Mouse (Mus musculus) hindbrain, embryonic 11.5 days (tissue): Measurements from ENCODE around the gene Prdm12. TPM values are rescaled to one million over a fixed set of nuclear protein-coding genes. Genes with fewer than 3 reads are reported as not detected.

Experiments
- ATAC-seq: fragments of 200-750 bp; cut with Nextera tagmentation; 2 replicates; pipeline ENCODE4 v1.8.0; 2017; ENCODE audit warnings: mild to moderate bottlenecking, moderate TSS enrichment, moderate library complexity; ENCODE audit not compliant: low FRiP score
- DNase-seq: peaks from one replicate; pipeline ENCODE4 v3.0.0-alpha.2; 2015; ENCODE audit warnings: low spot score
- H3K27ac ChIP-seq: fragments of 300-500 bp; sonication (generic); 2 replicates; pipeline ENCODE4 v1.5.1; 2014; ENCODE audit warnings: mild to moderate bottlenecking, low read depth, low read length
- H3K27me3 ChIP-seq: fragments of 300-500 bp; sonication (generic); 2 replicates; pipeline ENCODE4 v1.6.1; 2014; ENCODE audit warnings: mild to moderate bottlenecking, low read length, moderate library complexity, mixed read lengths; ENCODE audit not compliant: control insufficient read depth, insufficient read depth
- H3K36me3 ChIP-seq: fragments of 300-500 bp; sonication (generic); 2 replicates; pipeline ENCODE4 v1.6.1; 2014; ENCODE audit warnings: mild to moderate bottlenecking, low read length, moderate library complexity, mixed read lengths; ENCODE audit not compliant: control insufficient read depth, insufficient read depth
- H3K4me1 ChIP-seq: fragments of 300-500 bp; sonication (generic); replicated peaks from 2 replicates; pipeline ENCODE4 v1.6.1; 2014; ENCODE audit warnings: low read length, mixed read lengths; ENCODE audit not compliant: control insufficient read depth, insufficient read depth
- H3K4me2 ChIP-seq: fragments of 300-500 bp; sonication (generic); replicated peaks from 2 replicates; pipeline ENCODE4 v1.6.1; 2014; ENCODE audit warnings: mild to moderate bottlenecking, low read depth, low read length
- H3K4me3 ChIP-seq: fragments of 300-500 bp; sonication (generic); 2 replicates; pipeline ENCODE4 v1.5.1; 2014; ENCODE audit warnings: low read depth, low read length
- H3K9ac ChIP-seq: fragments of 300-500 bp; sonication (generic); 2 replicates; pipeline ENCODE4 v1.6.1; 2014; ENCODE audit warnings: low read depth, low read length
- H3K9me3 ChIP-seq: fragments of 300-500 bp; sonication (generic); 2 replicates; pipeline ENCODE4 v1.6.1; 2016; ENCODE audit warnings: low read length; ENCODE audit not compliant: control insufficient read depth
- WGBS: fragments of 180-500 bp; shearing (Covaris S2); extraction: QIAGEN DNeasy Blood & Tissue Kit; methylation state at CpG from one replicate; pipeline ENCODE4 v1.1.7; 2014; 5-methylcytosine and 5-hydroxymethylcytosine counted together
- polyA plus RNA-seq: library from polyadenylated mRNA; unstranded; fragments of >200 nt; fragmentation: Nextera tagmentation; extraction: Ambion mirVana; gene quantifications from 2 replicates; pipeline ENCODE4 v1.2.1, GENCODE M21; 2014

Prdm12 gene
- polyA plus RNA-seq, 1 experiment from 2014 or later = 4.0 TPM

DNA sequence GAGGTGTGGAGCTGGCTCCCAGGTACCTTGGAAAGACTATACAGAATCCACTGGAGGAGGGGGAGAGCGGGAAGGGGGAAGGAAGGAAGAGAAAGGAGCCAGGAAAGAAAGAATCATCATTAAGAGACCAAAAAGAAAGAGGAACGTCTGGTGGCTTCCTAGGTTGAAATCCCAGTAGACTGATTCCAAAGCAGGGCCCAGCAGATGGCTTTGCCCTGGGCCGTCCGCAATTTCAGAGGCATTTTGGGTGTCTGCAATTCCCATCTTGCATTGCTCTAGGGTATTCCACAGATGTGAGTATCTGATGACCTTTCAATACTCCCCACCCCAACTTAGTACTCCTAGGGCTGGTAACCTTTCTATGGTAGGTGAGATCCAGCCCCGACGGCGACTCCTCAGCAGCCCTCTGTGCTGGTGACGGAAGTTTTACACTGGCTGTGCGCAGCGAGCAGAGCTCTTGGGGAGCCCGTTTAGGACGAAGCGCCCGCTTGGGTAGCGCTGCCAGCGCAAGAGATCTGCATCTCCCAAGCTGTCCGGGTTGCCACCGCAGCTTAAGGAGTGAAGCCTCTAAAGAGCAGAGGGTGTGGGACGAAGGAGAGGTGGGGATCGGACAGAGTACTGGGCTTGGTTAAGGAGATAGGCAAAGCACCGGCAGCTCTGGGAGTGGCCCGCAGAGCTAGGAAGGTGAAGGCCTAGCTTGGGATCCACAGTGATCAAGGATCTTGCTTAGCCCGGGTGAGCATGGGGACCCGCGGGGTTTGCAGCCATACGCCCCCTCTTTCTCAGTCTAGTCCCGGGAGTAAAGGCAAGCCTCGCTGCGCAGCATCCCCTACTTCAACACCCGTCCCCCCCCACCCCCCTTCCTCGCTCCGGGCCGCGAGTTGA, 1.0 kb upstream of the Prdm12 start:
- Histone ChIP-seq H3K4me1 (peaks cover 49% of the 10 kb centered on the region), H3K27me3 (peaks cover 95% of the 10 kb centered on the region), H3K27ac (no peak overlapping the region), H3K4me3 (peak overlapping the region; percentile 27), H3K36me3 (no peaks in the 10 kb centered on the region), H3K4me2 (peak overlapping the region; percentile 22), H3K9me3 (no peaks in the 10 kb centered on the region), H3K9ac (no peak overlapping the region)
- no peak for ATAC-seq
- WGBS = under 1% methylated on average over 32 of the region's 34 CpGs
- peak; percentile 52 for DNase-seq

DNA sequence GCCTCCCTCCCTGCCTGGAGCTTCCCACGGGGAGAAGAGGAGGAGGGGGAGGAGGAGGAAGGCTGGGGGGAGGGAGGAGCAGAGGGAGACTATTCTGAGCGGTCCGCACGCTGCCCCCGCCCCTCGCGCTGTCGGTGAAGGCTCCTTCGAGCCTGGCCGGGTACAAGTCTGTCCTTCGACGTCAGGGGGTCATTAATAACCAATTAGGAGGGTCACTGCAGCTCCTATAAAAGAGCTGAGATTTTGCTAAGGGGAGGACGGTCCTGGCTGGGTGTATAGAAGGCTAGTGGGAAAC, 424 bp upstream of the Prdm12 start:
- no peaks in the 10 kb centered on the region for H3K36me3 ChIP-seq
- H3K9ac ChIP-seq = no peak overlapping the region
- no peak for ATAC-seq
- peak; percentile 59 for DNase-seq
- peak overlapping the region; percentile 22; the same call in 1 of the 2 replicates for H3K4me2 ChIP-seq
- H3K9me3 ChIP-seq = no peaks in the 10 kb centered on the region
- peaks cover 49% of the 10 kb centered on the region for H3K4me1 ChIP-seq
- no peak overlapping the region for H3K27ac ChIP-seq
- peak overlapping the region; percentile 27 for H3K4me3 ChIP-seq
- 0% methylated on average over 12 of the region's 13 CpGs for WGBS
- H3K27me3 ChIP-seq = peaks cover 95% of the 10 kb centered on the region

DNA sequence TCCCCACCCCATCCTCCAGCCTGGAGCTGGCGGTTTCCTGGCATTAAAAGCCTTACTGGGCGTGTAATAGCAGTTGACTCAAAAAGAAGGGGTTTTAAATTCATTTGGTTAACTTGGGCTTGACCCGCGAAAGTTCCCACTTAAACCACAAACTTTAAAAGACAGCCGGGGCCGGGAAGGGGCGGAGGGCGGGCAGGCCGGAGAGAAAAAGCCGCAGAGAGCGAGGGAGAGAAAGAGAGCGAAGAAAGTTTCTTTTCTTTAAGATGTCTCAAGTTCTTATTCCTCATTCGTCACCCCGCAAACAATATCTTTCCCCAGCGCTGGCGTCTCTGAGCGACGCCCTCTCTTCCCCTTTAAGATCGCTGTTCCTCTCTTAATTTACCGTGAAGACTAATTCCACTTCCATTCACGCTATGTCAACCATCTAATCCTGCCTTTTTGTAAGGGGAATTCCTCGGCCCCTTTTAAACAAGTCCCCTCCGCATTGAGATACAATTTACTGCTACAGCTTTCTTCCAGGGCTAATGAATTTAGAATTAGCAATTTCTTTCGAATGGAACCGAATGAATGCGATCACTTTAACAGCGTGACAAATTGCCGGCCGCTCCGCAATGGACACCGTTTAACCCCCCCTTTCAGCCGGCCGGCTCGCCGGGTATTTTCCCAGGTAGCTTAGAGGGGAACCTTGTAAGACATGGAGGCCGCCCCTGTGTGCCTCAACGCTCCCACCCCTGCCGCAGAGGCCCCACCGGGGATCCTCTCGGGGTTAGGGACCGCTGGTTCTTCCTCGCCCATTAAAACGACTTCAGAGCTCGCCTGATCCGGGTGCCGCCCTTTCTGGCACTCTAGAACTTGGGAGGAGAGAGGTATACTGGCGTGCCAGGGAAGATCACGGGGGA, 1.0 kb downstream of the Prdm12 start:
- Histone ChIP-seq H3K9me3 (no peaks in the 10 kb centered on the region), H3K4me3 (peak overlapping the region; percentile 27), H3K36me3 (no peaks in the 10 kb centered on the region), H3K9ac (no peak overlapping the region), H3K27me3 (peaks cover 94% of the 10 kb centered on the region), H3K4me1 (peaks cover 41% of the 10 kb centered on the region), H3K27ac (0 out of 2 replicates have a peak overlapping the region, but pooled peaks have one; percentile 17), H3K4me2 (peak overlapping the region; percentile 3; the same call in 1 of the 2 replicates)
- under 1% methylated on average over 48 of the region's 48 CpGs for WGBS
- ATAC-seq (no peak), DNase-seq (peak; percentile 74)

DNA sequence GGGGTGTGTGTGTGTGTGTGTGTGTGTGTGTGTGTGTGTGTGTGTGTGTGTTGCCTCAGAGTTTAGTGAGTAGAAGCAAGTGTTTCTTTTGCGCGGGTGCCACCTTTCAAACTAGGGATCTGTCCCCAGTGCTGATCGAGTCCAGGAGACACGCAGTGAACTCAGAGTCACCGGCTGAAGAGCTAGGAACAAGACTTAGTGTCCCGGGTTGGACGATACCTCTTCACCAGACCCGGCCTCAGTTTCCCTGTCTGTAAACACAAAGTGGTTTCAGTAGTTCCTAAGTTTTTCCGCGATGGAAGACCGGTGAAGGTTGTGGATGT, 1.6 kb downstream of the Prdm12 start:
- H3K27ac ChIP-seq = no peak overlapping the region
- ATAC-seq = no peak

DNA sequence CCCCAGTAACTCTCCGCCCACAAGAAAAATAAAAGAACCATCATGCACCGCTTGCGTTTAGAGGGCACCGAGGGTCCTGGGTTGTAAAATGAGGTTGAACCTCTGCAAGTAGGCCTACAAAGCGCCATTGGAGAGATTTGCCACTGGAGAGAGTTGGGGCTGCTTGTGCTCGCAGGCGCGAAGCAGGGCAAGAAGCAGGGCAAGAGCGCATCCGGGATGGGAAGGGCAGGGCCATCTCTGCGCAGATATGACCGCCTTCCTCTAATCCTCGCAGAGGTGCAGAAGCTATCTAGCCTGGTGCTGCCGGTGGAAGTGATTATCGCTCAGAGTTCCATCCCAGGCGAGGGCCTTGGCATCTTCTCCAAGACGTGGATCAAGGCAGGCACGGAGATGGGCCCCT, 2.1 kb downstream of the Prdm12 start:
- Histone ChIP-seq H3K27ac (no peak overlapping the region), H3K27me3 (peaks cover 94% of the 10 kb centered on the region), H3K4me1 (peaks cover 31% of the 10 kb centered on the region), H3K9me3 (no peaks in the 10 kb centered on the region), H3K4me2 (no peak overlapping the region), H3K9ac (no peak overlapping the region), H3K4me3 (peak overlapping the region; percentile 27), H3K36me3 (no peaks in the 10 kb centered on the region)
- 1% methylated on average over 18 of the region's 18 CpGs for WGBS
- no peak for ATAC-seq
- peak; percentile 36 for DNase-seq

More for the DNA sequence above, 1.6 kb downstream of the Prdm12 start:
- no peak overlapping the region for H3K9ac ChIP-seq
- H3K4me1 ChIP-seq = peaks cover 36% of the 10 kb centered on the region
- 0 out of 2 replicates have a peak overlapping the region, but pooled peaks have one; percentile 3 for H3K4me2 ChIP-seq
- H3K4me3 ChIP-seq = peak overlapping the region; percentile 27
- peak; percentile 57 for DNase-seq
- no peaks in the 10 kb centered on the region for H3K9me3 ChIP-seq
- no peaks in the 10 kb centered on the region for H3K36me3 ChIP-seq
- WGBS = 1% methylated on average over 11 of the region's 11 CpGs
- H3K27me3 ChIP-seq = peaks cover 94% of the 10 kb centered on the region

DNA sequence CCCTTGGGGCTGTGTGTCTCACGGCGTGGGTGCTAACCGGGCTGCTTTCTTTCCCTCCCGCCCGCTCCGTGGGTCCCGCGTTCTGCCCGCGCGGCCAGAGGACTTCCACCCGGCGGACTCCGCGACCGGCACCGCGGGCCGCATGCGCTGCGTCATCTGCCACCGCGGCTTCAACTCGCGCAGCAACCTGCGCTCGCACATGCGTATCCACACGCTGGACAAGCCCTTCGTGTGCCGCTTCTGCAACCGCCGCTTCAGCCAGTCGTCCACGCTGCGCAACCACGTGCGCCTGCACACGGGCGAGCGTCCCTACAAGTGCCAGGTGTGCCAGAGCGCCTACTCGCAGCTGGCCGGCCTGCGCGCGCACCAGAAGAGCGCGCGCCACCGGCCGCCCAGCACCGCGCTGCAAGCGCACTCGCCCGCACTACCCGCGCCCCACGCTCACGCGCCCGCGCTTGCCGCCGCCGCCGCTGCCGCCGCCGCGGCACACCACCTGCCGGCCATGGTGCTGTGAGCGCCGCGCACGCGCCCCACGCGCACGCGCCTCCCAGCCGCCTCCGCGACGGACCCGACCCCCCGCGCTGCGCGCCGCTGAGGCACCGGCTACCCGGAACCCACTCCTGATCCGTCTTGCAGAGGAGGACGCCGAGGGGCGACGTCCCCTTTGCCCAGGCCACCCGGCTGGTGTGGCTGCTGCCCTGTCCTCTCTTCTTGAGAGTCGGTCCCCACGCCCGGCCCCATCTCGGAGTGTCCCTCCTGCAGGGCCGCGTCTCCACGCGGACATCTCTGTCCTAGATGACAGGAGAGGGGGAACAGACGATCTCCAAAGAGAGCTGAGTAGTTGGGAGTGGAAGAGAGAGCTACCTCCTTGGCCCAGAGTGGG, 14.4 kb downstream of the Prdm12 start:
- WGBS = under 1% methylated on average over 75 of the region's 109 CpGs
- Histone ChIP-seq H3K36me3 (no peaks in the 10 kb centered on the region), H3K4me1 (peaks cover 11% of the 10 kb centered on the region; the same call in 1 of the 2 replicates), H3K4me2 (peak overlapping the region; percentile 88), H3K9me3 (no peaks in the 10 kb centered on the region), H3K27ac (no peak overlapping the region), H3K9ac (0 out of 2 replicates have a peak overlapping the region, but pooled peaks have one; percentile 31), H3K4me3 (peak overlapping the region; percentile 40), H3K27me3 (peaks cover 81% of the 10 kb centered on the region)
- DNase-seq (peak; percentile 51), ATAC-seq (no peak)

DNA sequence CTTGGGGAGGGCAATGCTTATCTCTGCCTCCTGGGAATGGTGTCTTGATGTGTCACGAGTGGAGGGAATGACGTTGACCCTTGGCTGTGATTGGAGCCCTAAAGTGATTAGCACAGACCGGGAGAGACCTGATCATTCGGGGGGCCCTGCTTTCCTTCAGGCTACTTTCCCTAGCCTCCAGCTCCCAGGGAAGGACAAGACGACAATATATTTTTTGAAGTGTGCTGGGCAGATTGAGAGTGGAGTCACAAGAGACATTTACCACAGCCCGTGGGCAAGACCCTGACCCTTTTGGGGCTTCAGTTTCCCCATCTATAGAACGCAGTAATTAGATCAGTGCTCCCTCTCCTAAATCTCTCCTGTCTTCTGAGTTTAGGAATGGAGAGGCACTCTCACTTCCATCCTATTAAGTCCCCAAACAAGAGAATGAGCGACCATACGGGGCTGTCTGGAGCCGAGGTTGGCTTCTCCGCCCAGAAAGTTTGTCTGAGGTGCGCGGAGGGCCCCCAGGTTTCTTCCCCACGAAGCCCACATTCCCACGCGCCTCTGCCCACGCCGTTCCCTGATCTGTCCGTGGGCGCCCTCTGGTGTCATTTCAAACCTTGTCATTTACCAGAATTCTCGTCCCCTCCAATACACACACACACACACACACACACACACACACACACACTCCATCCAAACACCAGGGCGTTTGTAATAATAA, 15.2 kb downstream of the Prdm12 start:
- Histone ChIP-seq H3K4me3 (peak overlapping the region; percentile 40), H3K27me3 (peaks cover 79% of the 10 kb centered on the region), H3K27ac (no peak overlapping the region), H3K36me3 (no peaks in the 10 kb centered on the region), H3K9ac (no peak overlapping the region), H3K9me3 (no peaks in the 10 kb centered on the region), H3K4me1 (peaks cover 11% of the 10 kb centered on the region; the same call in 1 of the 2 replicates), H3K4me2 (peak overlapping the region; percentile 88)
- 6% methylated on average over 22 of the region's 22 CpGs for WGBS
- ATAC-seq = no peak
- DNase-seq = peak; percentile 69
